Mouse (Mus musculus): Measurements from ENCODE around the gene 2010111I01Rik. TPM values are rescaled to one million over a fixed set of nuclear protein-coding genes. Genes with fewer than 3 reads are reported as not detected.

2010111I01Rik gene
- polyA plus RNA-seq, 1 experiment from 2014 or later = 101 TPM

GRCm38 (mm10) chr13:63034666-63035065, 70.0 kb downstream of the 2010111I01Rik start:
- ATAC-seq (ENCODE audit: low FRiP score, low TSS enrichment) = no peak

GRCm38 (mm10) chr13:63037906-63038305, 73.2 kb downstream of the 2010111I01Rik start:
- ATAC-seq (ENCODE audit: low FRiP score, low TSS enrichment) (no peak), DNase-seq (ENCODE audit: low spot score) (no peak)
- Histone ChIP-seq H3K4me1 (replicated peaks; ENCODE audit: control insufficient read depth, insufficient read depth) (no peaks in the 10 kb centered on the region), H3K27me3 (ENCODE audit: control insufficient read depth, insufficient read depth, low read length) (no peaks in the 10 kb centered on the region), H3K9me3 (ENCODE audit: control insufficient read depth, low read length) (no peaks in the 10 kb centered on the region), H3K9ac (ENCODE audit: low read length) (no peak overlapping the region), H3K4me3 (ENCODE audit: low read depth, low read length) (no peak overlapping the region), H3K4me2 (replicated peaks; ENCODE audit: low read depth) (no peak overlapping the region), H3K36me3 (ENCODE audit: control insufficient read depth, insufficient read depth, low read length) (no peaks in the 10 kb centered on the region), H3K27ac (replicated peaks) (no peak overlapping the region)
- WGBS = 62% methylated on average over 10 of the region's 10 CpGs
- no peak for TF ChIP-seq CTCF (IDR thresholded peaks at IDR 0.05; ENCODE audit: low read depth)
- TF ChIP-seq EP300 (optimal IDR thresholded peaks at IDR 0.05) = no peak

More at GRCm38 (mm10) chr13:63034666-63035065, 70.0 kb downstream of the 2010111I01Rik start:
- Histone ChIP-seq H3K4me2 (replicated peaks; ENCODE audit: low read depth) (no peak overlapping the region), H3K9me3 (ENCODE audit: control insufficient read depth, low read length) (no peaks in the 10 kb centered on the region), H3K9ac (ENCODE audit: low read length) (no peak overlapping the region), H3K4me3 (ENCODE audit: low read depth, low read length) (no peak overlapping the region), H3K4me1 (replicated peaks; ENCODE audit: control insufficient read depth, insufficient read depth) (no peaks in the 10 kb centered on the region), H3K27ac (replicated peaks) (no peak overlapping the region), H3K27me3 (ENCODE audit: control insufficient read depth, insufficient read depth, low read length) (no peaks in the 10 kb centered on the region), H3K36me3 (ENCODE audit: control insufficient read depth, insufficient read depth, low read length) (no peaks in the 10 kb centered on the region)
- WGBS = 45% methylated on average over 4 of the region's 4 CpGs
- TF ChIP-seq CTCF (IDR thresholded peaks at IDR 0.05; ENCODE audit: low read depth) (no peak), EP300 (optimal IDR thresholded peaks at IDR 0.05) (no peak)
- DNase-seq (ENCODE audit: low spot score) = no peak

- WGBS = 73% methylated on average over 2 of the region's 2 CpGs
Observed at GRCm38 (mm10) chr13:63038415-63038814, 73.7 kb downstream of the 2010111I01Rik start.

GRCm38 (mm10) chr13:63038871-63039270, 74.2 kb downstream of the 2010111I01Rik start:
- H3K4me3 ChIP-seq (ENCODE audit: low read depth, low read length) = no peak overlapping the region
- no peak for DNase-seq (ENCODE audit: low spot score)
- no peak for ATAC-seq (ENCODE audit: low FRiP score, low TSS enrichment)
- no peak overlapping the region for H3K9ac ChIP-seq (ENCODE audit: low read length)
- no peaks in the 10 kb centered on the region for H3K9me3 ChIP-seq (ENCODE audit: control insufficient read depth, low read length)
- H3K27ac ChIP-seq (replicated peaks) = no peak overlapping the region
- no peak for TF ChIP-seq CTCF (IDR thresholded peaks at IDR 0.05; ENCODE audit: low read depth)
- no peak for TF ChIP-seq EP300 (optimal IDR thresholded peaks at IDR 0.05)
- H3K4me1 ChIP-seq (replicated peaks; ENCODE audit: control insufficient read depth, insufficient read depth) = no peaks in the 10 kb centered on the region
- H3K27me3 ChIP-seq (ENCODE audit: control insufficient read depth, insufficient read depth, low read length) = no peaks in the 10 kb centered on the region
- no peaks in the 10 kb centered on the region for H3K36me3 ChIP-seq (ENCODE audit: control insufficient read depth, insufficient read depth, low read length)
- 18% methylated on average over 1 of the region's 1 CpGs for WGBS
- no peak overlapping the region for H3K4me2 ChIP-seq (replicated peaks; ENCODE audit: low read depth)

More at GRCm38 (mm10) chr13:63038415-63038814, 73.7 kb downstream of the 2010111I01Rik start:
- no peaks in the 10 kb centered on the region for H3K36me3 ChIP-seq (ENCODE audit: control insufficient read depth, insufficient read depth, low read length)
- TF ChIP-seq EP300 (optimal IDR thresholded peaks at IDR 0.05) = no peak
- 0 out of 2 replicates have a peak, but pooled peaks have one; percentile 17 for TF ChIP-seq CTCF (IDR thresholded peaks at IDR 0.05; ENCODE audit: low read depth)
- DNase-seq (ENCODE audit: low spot score) (no peak), ATAC-seq (ENCODE audit: low FRiP score, low TSS enrichment) (no peak)
- no peaks in the 10 kb centered on the region for H3K27me3 ChIP-seq (ENCODE audit: control insufficient read depth, insufficient read depth, low read length)
- H3K9me3 ChIP-seq (ENCODE audit: control insufficient read depth, low read length) = no peaks in the 10 kb centered on the region
- H3K9ac ChIP-seq (ENCODE audit: low read length) = no peak overlapping the region
- H3K4me1 ChIP-seq (replicated peaks; ENCODE audit: control insufficient read depth, insufficient read depth) = no peaks in the 10 kb centered on the region
- no peak overlapping the region for H3K4me3 ChIP-seq (ENCODE audit: low read depth, low read length)
- H3K4me2 ChIP-seq (replicated peaks; ENCODE audit: low read depth) = no peak overlapping the region
- no peak overlapping the region for H3K27ac ChIP-seq (replicated peaks)

GRCm38 (mm10) chr13:63039326-63039725, 74.6 kb downstream of the 2010111I01Rik start:
- Histone ChIP-seq H3K9me3 (ENCODE audit: control insufficient read depth, low read length) (no peaks in the 10 kb centered on the region), H3K4me3 (ENCODE audit: low read depth, low read length) (no peak overlapping the region), H3K4me1 (replicated peaks; ENCODE audit: control insufficient read depth, insufficient read depth) (no peaks in the 10 kb centered on the region), H3K36me3 (ENCODE audit: control insufficient read depth, insufficient read depth, low read length) (no peaks in the 10 kb centered on the region), H3K27ac (replicated peaks) (0 out of 2 replicates have a peak overlapping the region, but pooled peaks have one; percentile 35), H3K4me2 (replicated peaks; ENCODE audit: low read depth) (no peak overlapping the region), H3K27me3 (ENCODE audit: control insufficient read depth, insufficient read depth, low read length) (no peaks in the 10 kb centered on the region), H3K9ac (ENCODE audit: low read length) (no peak overlapping the region)
- 31% methylated on average over 6 of the region's 6 CpGs for WGBS
- TF ChIP-seq EP300 (optimal IDR thresholded peaks at IDR 0.05) (no peak), CTCF (IDR thresholded peaks at IDR 0.05; ENCODE audit: low read depth) (no peak)
- ATAC-seq (ENCODE audit: low FRiP score, low TSS enrichment) (no peak), DNase-seq (ENCODE audit: low spot score) (no peak)

GRCm38 (mm10) chr13:63039848-63040247, 75.2 kb downstream of the 2010111I01Rik start:
- Histone ChIP-seq H3K4me3 (ENCODE audit: low read depth, low read length) (no peak overlapping the region), H3K9me3 (ENCODE audit: control insufficient read depth, low read length) (no peaks in the 10 kb centered on the region), H3K27me3 (ENCODE audit: control insufficient read depth, insufficient read depth, low read length) (no peaks in the 10 kb centered on the region), H3K27ac (replicated peaks) (0 out of 2 replicates have a peak overlapping the region, but pooled peaks have one; percentile 35), H3K36me3 (ENCODE audit: control insufficient read depth, insufficient read depth, low read length) (no peaks in the 10 kb centered on the region), H3K9ac (ENCODE audit: low read length) (no peak overlapping the region), H3K4me2 (replicated peaks; ENCODE audit: low read depth) (no peak overlapping the region), H3K4me1 (replicated peaks; ENCODE audit: control insufficient read depth, insufficient read depth) (no peaks in the 10 kb centered on the region)
- 53% methylated on average over 2 of the region's 2 CpGs for WGBS
- ATAC-seq (ENCODE audit: low FRiP score, low TSS enrichment) (no peak), DNase-seq (ENCODE audit: low spot score) (no peak)
- TF ChIP-seq CTCF (IDR thresholded peaks at IDR 0.05; ENCODE audit: low read depth) = no peak
- TF ChIP-seq EP300 (optimal IDR thresholded peaks at IDR 0.05) = no peak

Measured in stomach, postnatal 0 days (tissue).